In genomic region chr7:19506969-19507611, GRCm38 (mm10) we compare ENCODE assay signal across 9 mouse cellular contexts. TPM values are rescaled to one million over a fixed set of nuclear protein-coding genes. Genes with fewer than 3 reads are reported as not detected.
DNase-seq lines count a peak whose midpoint lies in the region; ATAC-seq lines count a peak whose summit lies in the region.
"Had no signal": no experiment of that assay in that cellular context is flagged by ENCODE, and none has a peak within 500 bp of the region (broad histone marks: within the 10 kb centered on the region; RNA-seq: fewer than 3 reads in every experiment).

No protein-coding gene starts in this region.

- DNase-seq in gastrocnemius, postnatal 10 days, result peak; percentile 61
- DNase-seq in gastrocnemius, adult 8-10 months (ENCODE audit: low spot score in 2 of 2), result no peak
- DNase-seq in MN1 (ENCODE audit: low spot score), result peak; percentile 36
- DNase-seq in right cerebral cortex, postnatal 25 days, result peak; percentile 43

- H3K4me1 ChIP-seq in embryonic facial prominence, embryonic 12.5 days, result peaks cover 14% of the 10 kb centered on the region
- peaks cover 29% of the 10 kb centered on the region for H3K4me1 ChIP-seq in hindbrain, embryonic 15.5 days (replicated peaks)
- peaks cover 10% of the 10 kb centered on the region for H3K4me1 ChIP-seq in lung, embryonic 16.5 days (replicated peaks; ENCODE audit: control insufficient read depth, insufficient read depth, low read length)

- under 1% methylated on average over 70 of the region's 71 CpGs for WGBS in embryonic facial prominence, embryonic 12.5 days
- WGBS in hindbrain, embryonic 15.5 days, result under 1% methylated on average over 71 of the region's 71 CpGs
- 1% methylated on average over 64 of the region's 71 CpGs for WGBS in lung, embryonic 16.5 days

- H3K9me3 ChIP-seq in embryonic facial prominence, embryonic 12.5 days, result no peaks in the 10 kb centered on the region
- no peaks in the 10 kb centered on the region for H3K9me3 ChIP-seq in hindbrain, embryonic 15.5 days
- no peaks in the 10 kb centered on the region for H3K9me3 ChIP-seq in lung, embryonic 16.5 days (ENCODE audit: control insufficient read depth, low read length)

- peak overlapping the region; percentile 52; the same call in 1 of the 2 replicates for H3K27ac ChIP-seq in embryonic facial prominence, embryonic 12.5 days
- peak overlapping the region; percentile 82 for H3K27ac ChIP-seq in hindbrain, embryonic 15.5 days (replicated peaks)
- no peak overlapping the region for H3K27ac ChIP-seq in lung, embryonic 16.5 days (ENCODE audit: low read length)

- peak overlapping the region; percentile 82 for H3K4me3 ChIP-seq in embryonic facial prominence, embryonic 12.5 days
- peak overlapping the region; percentile 65 for H3K4me3 ChIP-seq in hindbrain, embryonic 15.5 days
- peak overlapping the region; percentile 67 for H3K4me3 ChIP-seq in lung, embryonic 16.5 days (ENCODE audit: low read length)

- no peaks in the 10 kb centered on the region for H3K27me3 ChIP-seq in embryonic facial prominence, embryonic 12.5 days
- H3K27me3 ChIP-seq in hindbrain, embryonic 15.5 days, result no peaks in the 10 kb centered on the region
- H3K27me3 ChIP-seq in lung, embryonic 16.5 days (ENCODE audit: control insufficient read depth, insufficient read depth, low read depth, low read length), result no peaks in the 10 kb centered on the region
- H3K27me3 ChIP-seq: Patski had no signal

- H3K9ac ChIP-seq in embryonic facial prominence, embryonic 12.5 days, result peak overlapping the region; percentile 79
- H3K9ac ChIP-seq in hindbrain, embryonic 15.5 days, result peak overlapping the region; percentile 60
- H3K9ac ChIP-seq in lung, embryonic 16.5 days (ENCODE audit: low read length), result peak overlapping the region; percentile 76

- ATAC-seq in embryonic facial prominence, embryonic 12.5 days (ENCODE audit: insufficient number of reproducible peaks, insufficient read depth, low FRiP score, low TSS enrichment), result no peak
- ATAC-seq in hindbrain, embryonic 15.5 days (ENCODE audit: low FRiP score, low read depth), result peak; percentile 35; the same call in 1 of the 2 replicates
- ATAC-seq in lung, embryonic 16.5 days (ENCODE audit: low read depth), result no peak
- no peak for ATAC-seq in inflammation-experienced regulatory T-cells, adult 6 months
- ATAC-seq: Patski had no signal

- peak overlapping the region; percentile 79 for H3K4me2 ChIP-seq in embryonic facial prominence, embryonic 12.5 days (replicated peaks)
- peak overlapping the region; percentile 89 for H3K4me2 ChIP-seq in hindbrain, embryonic 15.5 days
- H3K4me2 ChIP-seq in lung, embryonic 16.5 days (ENCODE audit: low read depth, low read length), result peak overlapping the region; percentile 95

- H3K36me3 ChIP-seq in embryonic facial prominence, embryonic 12.5 days, result no peaks in the 10 kb centered on the region
- H3K36me3 ChIP-seq in hindbrain, embryonic 15.5 days, result no peaks in the 10 kb centered on the region
- H3K36me3 ChIP-seq in lung, embryonic 16.5 days (ENCODE audit: control insufficient read depth, insufficient read depth, low read length), result no peaks in the 10 kb centered on the region

RNA-seq across cellular contexts. Expression of gene Bloc1s3, which starts 1.1 kb away (rescaled TPM):
- total RNA-seq in gastrocnemius, postnatal 10 days (2021), result 1 to 10 TPM; 2.2 to 2.4 TPM
- 1 to 10 TPM; 2.1 to 2.7 (median 2.3) TPM for total RNA-seq in gastrocnemius, adult 8-10 months (2022)
- 4.1 and 4.6 TPM in 2 replicates for polyA plus RNA-seq in embryonic facial prominence, embryonic 12.5 days (2016; fragmentation: Nextera tagmentation; extraction: Ambion mirVana)
- 4.5 and 4.8 TPM in 2 replicates for polyA plus RNA-seq in hindbrain, embryonic 15.5 days (2015; fragmentation: Nextera tagmentation; extraction: Ambion mirVana)
- 1.4 TPM in 2 replicates for polyA plus RNA-seq in lung, embryonic 16.5 days (2015; fragmentation: Nextera tagmentation; extraction: Ambion mirVana)
- under 1 TPM; 0.63 to 0.99 (median 0.65) TPM for polyA plus RNA-seq in inflammation-experienced regulatory T-cells, adult 6 months (2017; shearing (Covaris generic))

RNA-seq across cellular contexts. Expression of gene Trappc6a, which starts 1.1 kb away (rescaled TPM):
- 10 to 100 TPM; 24.6 to 26.5 TPM for total RNA-seq in gastrocnemius, postnatal 10 days (2021)
- total RNA-seq in gastrocnemius, adult 8-10 months (2022), result 10 to 100 TPM in 1 of 4 experiments, 1 to 10 TPM in 3; 7.6 to 10.2 (median 8.8) TPM
- 61.7 and 63.5 TPM in 2 replicates for polyA plus RNA-seq in embryonic facial prominence, embryonic 12.5 days (2016; fragmentation: Nextera tagmentation; extraction: Ambion mirVana)
- 39.4 and 41.4 TPM in 2 replicates for polyA plus RNA-seq in hindbrain, embryonic 15.5 days (2015; fragmentation: Nextera tagmentation; extraction: Ambion mirVana)
- 104 and 111 TPM in 2 replicates for polyA plus RNA-seq in lung, embryonic 16.5 days (2015; fragmentation: Nextera tagmentation; extraction: Ambion mirVana)
- 10 to 100 TPM; 24.6 to 47.8 (median 43.3) TPM for polyA plus RNA-seq in inflammation-experienced regulatory T-cells, adult 6 months (2017; shearing (Covaris generic))

RNA-seq across cellular contexts. Expression of gene Nkpd1, which starts 10.5 kb away (rescaled TPM):
- not detected for total RNA-seq in gastrocnemius, postnatal 10 days (2021)
- not detected for total RNA-seq in gastrocnemius, adult 8-10 months (2022)
- 0.06 TPM in 1 of 2 replicates, not detected in the other for polyA plus RNA-seq in embryonic facial prominence, embryonic 12.5 days (2016; fragmentation: Nextera tagmentation; extraction: Ambion mirVana)
- polyA plus RNA-seq in hindbrain, embryonic 15.5 days (2015; fragmentation: Nextera tagmentation; extraction: Ambion mirVana), result 1.1 and 1.2 TPM in 2 replicates
- polyA plus RNA-seq in lung, embryonic 16.5 days (2015; fragmentation: Nextera tagmentation; extraction: Ambion mirVana), result 0.16 TPM in 1 of 2 replicates, not detected in the other
- not detected for polyA plus RNA-seq in inflammation-experienced regulatory T-cells, adult 6 months (2017; shearing (Covaris generic))

RNA-seq across cellular contexts. Expression of gene Exoc3l2, which starts 44.0 kb away (rescaled TPM):
- under 1 TPM; 0.59 to 0.86 TPM for total RNA-seq in gastrocnemius, postnatal 10 days (2021)
- total RNA-seq in gastrocnemius, adult 8-10 months (2022), result under 1 TPM; 0.27 to 0.80 (median 0.35) TPM
- 1.0 and 1.8 TPM in 2 replicates for polyA plus RNA-seq in embryonic facial prominence, embryonic 12.5 days (2016; fragmentation: Nextera tagmentation; extraction: Ambion mirVana)
- 0.76 and 0.82 TPM in 2 replicates for polyA plus RNA-seq in hindbrain, embryonic 15.5 days (2015; fragmentation: Nextera tagmentation; extraction: Ambion mirVana)
- 0.72 and 1.1 TPM in 2 replicates for polyA plus RNA-seq in lung, embryonic 16.5 days (2015; fragmentation: Nextera tagmentation; extraction: Ambion mirVana)
- polyA plus RNA-seq in inflammation-experienced regulatory T-cells, adult 6 months (2017; shearing (Covaris generic)), result not detected
- polyA plus RNA-seq: Patski had no signal

RNA-seq across cellular contexts. Expression of gene Mark4, which starts 48.5 kb away (rescaled TPM):
- total RNA-seq in gastrocnemius, postnatal 10 days (2021), result 10 to 100 TPM; 12.2 to 16.4 TPM
- 10 to 100 TPM; 18.0 to 20.0 (median 19.8) TPM for total RNA-seq in gastrocnemius, adult 8-10 months (2022)
- polyA plus RNA-seq in embryonic facial prominence, embryonic 12.5 days (2016; fragmentation: Nextera tagmentation; extraction: Ambion mirVana), result 16.3 and 17.9 TPM in 2 replicates
- 18.4 and 18.7 TPM in 2 replicates for polyA plus RNA-seq in hindbrain, embryonic 15.5 days (2015; fragmentation: Nextera tagmentation; extraction: Ambion mirVana)
- polyA plus RNA-seq in lung, embryonic 16.5 days (2015; fragmentation: Nextera tagmentation; extraction: Ambion mirVana), result 5.2 TPM in 2 replicates
- polyA plus RNA-seq in inflammation-experienced regulatory T-cells, adult 6 months (2017; shearing (Covaris generic)), result 1 to 10 TPM in 1 of 3 experiments, under 1 TPM in 2; 0.87 to 1.3 (median 0.89) TPM

Comparison
In these comparisons a context has a peak if more than half of its experiments do, and no peak if none do; other contexts are left out.
1. DNase-seq: peak in gastrocnemius, postnatal 10 days (single experiment), MN1 (single experiment) and right cerebral cortex, postnatal 25 days (single experiment); none in gastrocnemius, adult 8-10 months (0 of 2).
2. Peak in every context shown above with its lines, with median percentiles within 50 percentile points of each other: H3K4me2 ChIP-seq, H3K4me3 ChIP-seq and H3K9ac ChIP-seq.